Mouse (Mus musculus): ENCODE measurements around the gene Hcrtr1. TPM values are rescaled to one million over a fixed set of nuclear protein-coding genes. Genes with fewer than 3 reads are reported as not detected.

Hcrtr1 gene
- polyA plus RNA-seq, 1 experiment from 2014 or later: 0.34 TPM

DNA sequence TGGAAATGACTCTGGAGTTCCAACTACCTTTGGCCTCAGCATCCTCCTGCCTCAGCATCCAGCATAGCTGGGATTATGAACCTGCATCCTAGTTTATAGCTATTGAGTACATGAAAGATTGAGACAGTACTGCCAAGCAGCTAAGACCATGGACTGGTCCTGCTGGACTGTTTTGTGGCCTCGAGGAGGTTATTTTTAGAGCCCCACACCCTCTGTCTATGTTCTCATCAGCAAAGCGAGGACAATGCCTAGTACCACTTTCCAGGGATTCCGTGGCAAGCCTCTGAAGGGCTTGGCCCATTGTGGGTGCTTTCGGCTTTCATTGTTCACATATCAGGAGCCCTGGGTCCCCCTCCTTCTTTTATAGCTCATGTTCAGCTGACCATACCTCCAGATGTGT lies 31.2 kb upstream of the Hcrtr1 start:
- H3K27me3 ChIP-seq (replicated peaks; ENCODE audit: control insufficient read depth, insufficient read depth, low read length): 0 out of 2 replicates have a peak, but pooled peaks cover 2% of the 10 kb centered on the region
- 90% methylated on average over 4 of the region's 4 CpGs for WGBS
- no peak overlapping the region for H3K4me3 ChIP-seq (ENCODE audit: low read length)

DNA sequence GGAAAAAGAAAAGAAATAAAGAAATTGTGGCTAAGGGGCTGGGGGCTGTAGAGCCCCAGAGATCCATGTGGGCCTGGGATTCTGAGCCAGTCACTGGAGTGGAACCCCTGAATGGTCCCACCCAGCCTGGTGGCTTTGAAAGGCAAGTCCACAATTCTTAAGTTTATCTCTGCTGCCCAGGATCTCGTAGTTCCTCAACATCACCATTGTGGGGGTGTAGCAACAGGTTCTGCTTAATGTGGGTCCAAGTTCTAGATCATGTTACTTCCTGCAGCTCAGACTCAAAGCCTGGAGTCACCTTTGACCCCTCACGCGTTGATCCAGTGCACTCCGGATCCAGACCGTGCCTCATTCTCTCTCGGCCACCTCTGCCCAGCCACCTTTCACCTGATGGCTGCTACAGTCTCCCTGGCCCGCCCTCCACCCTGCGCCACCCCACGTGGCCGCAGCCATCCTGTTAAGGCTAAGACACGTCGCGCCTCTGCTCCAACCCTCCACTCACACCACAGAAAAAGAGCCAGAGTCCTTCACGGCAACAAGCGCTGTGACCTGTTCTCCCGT lies 30.3 kb upstream of the Hcrtr1 start:
- no peaks in the 10 kb centered on the region for H3K9me3 ChIP-seq (ENCODE audit: control insufficient read depth, low read length)
- H3K4me3 ChIP-seq (ENCODE audit: low read length): no peak overlapping the region
- WGBS: 76% methylated on average over 16 of the region's 16 CpGs
- 0 out of 2 replicates have a peak, but pooled peaks cover 2% of the 10 kb centered on the region for H3K27me3 ChIP-seq (replicated peaks; ENCODE audit: control insufficient read depth, insufficient read depth, low read length)
- no peak overlapping the region for H3K9ac ChIP-seq (ENCODE audit: low read depth, low read length)
- H3K4me1 ChIP-seq (ENCODE audit: control insufficient read depth, insufficient read depth, low read length): peaks cover 66% of the 10 kb centered on the region
- no peak overlapping the region for H3K4me2 ChIP-seq (ENCODE audit: low read depth, low read length)
- no peak for ATAC-seq
- H3K27ac ChIP-seq (ENCODE audit: low read length): peak overlapping the region; percentile 29; the same call in 1 of the 2 replicates
- peaks cover 3% of the 10 kb centered on the region; the same call in 1 of the 2 replicates for H3K36me3 ChIP-seq (ENCODE audit: control insufficient read depth, insufficient read depth, low read length)

More for the DNA sequence above, 31.2 kb upstream of the Hcrtr1 start:
- H3K27ac ChIP-seq (ENCODE audit: low read length): no peak overlapping the region
- ATAC-seq: no peak
- H3K4me1 ChIP-seq (ENCODE audit: control insufficient read depth, insufficient read depth, low read length): peaks cover 72% of the 10 kb centered on the region
- peaks cover 3% of the 10 kb centered on the region; the same call in 1 of the 2 replicates for H3K36me3 ChIP-seq (ENCODE audit: control insufficient read depth, insufficient read depth, low read length)
- no peak overlapping the region for H3K4me2 ChIP-seq (ENCODE audit: low read depth, low read length)
- no peak overlapping the region for H3K9ac ChIP-seq (ENCODE audit: low read depth, low read length)
- no peaks in the 10 kb centered on the region for H3K9me3 ChIP-seq (ENCODE audit: control insufficient read depth, low read length)

DNA sequence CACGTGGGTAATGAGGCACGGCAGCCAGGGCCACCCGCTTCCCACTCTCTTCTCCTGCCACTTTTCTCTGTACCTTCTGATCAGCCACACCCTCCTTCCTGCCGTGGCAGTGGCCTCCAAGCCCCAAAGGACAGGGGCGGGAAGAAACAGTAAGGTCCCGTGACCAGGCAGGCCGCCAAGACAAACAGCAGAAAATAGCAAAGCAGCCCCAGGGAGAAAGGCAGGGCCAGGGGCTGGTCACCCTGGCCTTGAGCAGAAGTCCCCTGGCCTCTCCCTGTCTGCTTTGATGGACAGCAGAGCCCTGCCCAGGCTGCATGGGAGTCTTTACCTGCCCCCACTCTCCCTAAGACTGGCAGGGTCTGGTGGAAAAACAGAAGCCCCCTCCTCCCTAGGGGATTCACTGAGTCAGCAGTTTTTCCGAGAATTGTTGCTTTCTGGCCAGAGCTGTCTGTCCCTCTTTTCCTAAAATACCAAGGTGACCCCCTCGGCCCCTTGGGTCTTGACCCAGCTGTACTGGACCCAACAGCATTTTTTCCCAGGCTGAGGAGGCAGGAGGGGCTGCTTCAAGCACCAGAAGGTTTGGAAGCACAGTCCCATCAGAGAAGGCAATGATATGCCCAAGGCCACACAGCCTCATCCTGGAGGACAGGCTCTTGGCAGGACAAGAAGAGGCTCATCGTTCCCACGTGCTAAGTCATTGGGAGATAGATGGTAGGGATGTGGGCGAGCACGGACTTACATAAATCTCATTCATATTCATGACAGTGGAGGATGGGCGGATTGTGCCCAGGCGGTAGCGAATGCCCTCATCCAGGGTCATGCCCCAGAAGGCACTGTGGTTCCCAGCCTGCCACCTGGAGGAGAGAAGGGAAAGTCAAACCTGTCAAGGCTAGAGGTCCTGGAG lies 29.4 kb upstream of the Hcrtr1 start:
- H3K27ac ChIP-seq (ENCODE audit: low read length): peak overlapping the region; percentile 74
- H3K4me2 ChIP-seq (ENCODE audit: low read depth, low read length): peak overlapping the region; percentile 41
- peak; percentile 75 for ATAC-seq
- WGBS: 34% methylated on average over 16 of the region's 16 CpGs
- H3K9me3 ChIP-seq (ENCODE audit: control insufficient read depth, low read length): no peaks in the 10 kb centered on the region
- peak overlapping the region; percentile 16; the same call in 1 of the 2 replicates for H3K4me3 ChIP-seq (ENCODE audit: low read length)
- peak overlapping the region; percentile 45 for H3K9ac ChIP-seq (ENCODE audit: low read depth, low read length)
- 0 out of 2 replicates have a peak, but pooled peaks cover under 1% of the 10 kb centered on the region for H3K27me3 ChIP-seq (replicated peaks; ENCODE audit: control insufficient read depth, insufficient read depth, low read length)
- peaks cover 3% of the 10 kb centered on the region; the same call in 1 of the 2 replicates for H3K36me3 ChIP-seq (ENCODE audit: control insufficient read depth, insufficient read depth, low read length)
- peaks cover 69% of the 10 kb centered on the region for H3K4me1 ChIP-seq (ENCODE audit: control insufficient read depth, insufficient read depth, low read length)

DNA sequence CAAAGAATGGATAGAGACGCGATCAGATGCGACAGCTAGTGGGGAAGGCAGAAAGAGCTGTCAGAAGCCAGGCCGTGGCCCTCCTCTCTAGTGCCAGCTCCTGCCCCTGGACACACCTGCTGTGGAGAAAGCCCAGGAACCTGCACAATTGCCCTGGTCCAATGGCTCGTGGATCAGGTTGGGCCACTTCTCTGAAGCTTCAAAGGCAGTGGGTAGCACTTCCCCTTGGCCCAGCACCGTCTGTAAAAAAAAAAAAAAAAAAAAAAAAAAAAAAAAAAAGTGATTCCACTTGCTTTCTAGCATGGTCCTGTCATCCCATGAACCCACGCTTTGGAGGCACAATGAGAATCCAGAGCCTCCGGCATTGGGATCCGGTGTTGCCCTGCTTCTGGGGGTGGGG lies 28.7 kb upstream of the Hcrtr1 start:
- Histone ChIP-seq H3K4me1 (ENCODE audit: control insufficient read depth, insufficient read depth, low read length) (peaks cover 69% of the 10 kb centered on the region), H3K27me3 (replicated peaks; ENCODE audit: control insufficient read depth, insufficient read depth, low read length) (no peaks in the 10 kb centered on the region), H3K4me2 (ENCODE audit: low read depth, low read length) (peak overlapping the region; percentile 41), H3K27ac (ENCODE audit: low read length) (peak overlapping the region; percentile 74), H3K9ac (ENCODE audit: low read depth, low read length) (peak overlapping the region; percentile 45), H3K9me3 (ENCODE audit: control insufficient read depth, low read length) (no peaks in the 10 kb centered on the region), H3K4me3 (ENCODE audit: low read length) (peak overlapping the region; percentile 16; the same call in 1 of the 2 replicates), H3K36me3 (ENCODE audit: control insufficient read depth, insufficient read depth, low read length) (peaks cover 3% of the 10 kb centered on the region; the same call in 1 of the 2 replicates)
- 40% methylated on average over 9 of the region's 9 CpGs for WGBS
- peak; percentile 7 for ATAC-seq

DNA sequence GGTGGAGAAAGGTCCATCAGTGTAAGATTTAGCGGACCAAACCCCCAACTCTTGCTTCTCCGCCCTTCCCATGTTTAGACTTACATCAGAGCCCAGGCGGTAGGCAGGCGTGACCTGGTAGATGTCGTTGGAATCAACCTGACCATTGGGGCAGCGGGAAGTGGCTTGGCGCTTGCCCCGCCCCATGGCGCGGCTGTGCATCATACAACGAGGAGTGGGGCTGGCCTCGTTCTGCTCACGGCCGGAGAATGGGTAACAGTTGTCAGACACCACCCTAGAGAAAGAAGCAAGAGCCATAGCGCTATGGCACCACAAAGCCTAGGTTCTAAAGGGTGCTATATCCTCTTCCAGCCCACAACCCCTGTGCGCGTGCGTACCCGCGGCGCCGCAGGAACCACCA lies 28.2 kb upstream of the Hcrtr1 start:
- H3K4me1 ChIP-seq (ENCODE audit: control insufficient read depth, insufficient read depth, low read length): peaks cover 64% of the 10 kb centered on the region
- no peak for ATAC-seq
- peak overlapping the region; percentile 74; the same call in 1 of the 2 replicates for H3K27ac ChIP-seq (ENCODE audit: low read length)
- peak overlapping the region; percentile 45; the same call in 1 of the 2 replicates for H3K9ac ChIP-seq (ENCODE audit: low read depth, low read length)
- H3K4me3 ChIP-seq (ENCODE audit: low read length): no peak overlapping the region
- no peaks in the 10 kb centered on the region for H3K9me3 ChIP-seq (ENCODE audit: control insufficient read depth, low read length)
- 56% methylated on average over 22 of the region's 22 CpGs for WGBS
- peaks cover 3% of the 10 kb centered on the region; the same call in 1 of the 2 replicates for H3K36me3 ChIP-seq (ENCODE audit: control insufficient read depth, insufficient read depth, low read length)
- peak overlapping the region; percentile 41 for H3K4me2 ChIP-seq (ENCODE audit: low read depth, low read length)
- no peaks in the 10 kb centered on the region for H3K27me3 ChIP-seq (replicated peaks; ENCODE audit: control insufficient read depth, insufficient read depth, low read length)

DNA sequence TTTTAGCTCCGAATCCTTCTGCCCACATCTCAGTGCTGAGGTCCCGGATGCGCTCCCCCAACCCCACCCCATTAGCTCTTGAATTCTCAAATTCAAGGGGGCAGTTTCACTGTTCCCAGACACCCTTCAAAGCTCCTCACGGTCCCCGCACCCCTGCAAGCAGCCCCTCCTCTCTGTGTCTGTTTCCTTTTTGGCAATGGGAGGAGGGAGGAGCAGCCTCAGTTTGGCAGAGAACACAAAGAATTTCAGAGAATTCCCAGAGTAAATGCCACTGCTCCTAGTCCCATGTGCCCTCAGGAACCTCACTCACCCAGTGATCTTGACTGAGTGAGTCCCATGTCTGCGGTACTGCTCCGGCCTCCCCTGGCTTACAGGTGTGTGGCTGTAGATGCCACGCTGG lies 27.4 kb upstream of the Hcrtr1 start:
- Histone ChIP-seq H3K9ac (ENCODE audit: low read depth, low read length) (peak overlapping the region; percentile 29; the same call in 1 of the 2 replicates), H3K4me1 (ENCODE audit: control insufficient read depth, insufficient read depth, low read length) (peaks cover 57% of the 10 kb centered on the region), H3K9me3 (ENCODE audit: control insufficient read depth, low read length) (no peaks in the 10 kb centered on the region), H3K27me3 (replicated peaks; ENCODE audit: control insufficient read depth, insufficient read depth, low read length) (no peaks in the 10 kb centered on the region), H3K4me2 (ENCODE audit: low read depth, low read length) (no peak overlapping the region), H3K4me3 (ENCODE audit: low read length) (no peak overlapping the region), H3K36me3 (ENCODE audit: control insufficient read depth, insufficient read depth, low read length) (peaks cover 3% of the 10 kb centered on the region; the same call in 1 of the 2 replicates), H3K27ac (ENCODE audit: low read length) (peak overlapping the region; percentile 45; the same call in 1 of the 2 replicates)
- WGBS: 74% methylated on average over 8 of the region's 8 CpGs
- ATAC-seq: no peak

DNA sequence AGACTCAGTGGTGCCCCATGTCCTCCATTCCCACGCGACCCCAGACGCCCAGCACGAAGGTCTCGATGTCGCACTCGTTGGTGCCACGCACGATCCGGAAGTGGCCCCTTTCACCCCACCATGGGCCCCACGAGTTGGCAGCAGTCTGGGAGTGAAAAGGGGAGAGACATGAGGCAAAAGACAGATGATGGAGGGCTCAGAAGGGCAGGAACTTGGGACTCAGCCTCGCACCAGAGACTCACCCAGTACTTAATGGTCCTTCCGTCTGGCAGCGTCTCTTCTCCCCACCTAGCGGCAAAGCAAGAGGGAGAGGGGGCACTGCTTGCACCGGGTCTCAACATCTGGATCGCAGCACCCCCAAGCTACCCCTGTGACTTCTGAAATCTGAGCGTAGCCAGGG lies 26.9 kb upstream of the Hcrtr1 start:
- Histone ChIP-seq H3K4me1 (ENCODE audit: control insufficient read depth, insufficient read depth, low read length) (peaks cover 55% of the 10 kb centered on the region), H3K4me2 (ENCODE audit: low read depth, low read length) (no peak overlapping the region), H3K4me3 (ENCODE audit: low read length) (no peak overlapping the region), H3K27me3 (replicated peaks; ENCODE audit: control insufficient read depth, insufficient read depth, low read length) (no peaks in the 10 kb centered on the region), H3K36me3 (ENCODE audit: control insufficient read depth, insufficient read depth, low read length) (peaks cover 3% of the 10 kb centered on the region; the same call in 1 of the 2 replicates), H3K9ac (ENCODE audit: low read depth, low read length) (peak overlapping the region; percentile 29; the same call in 1 of the 2 replicates), H3K27ac (ENCODE audit: low read length) (no peak overlapping the region), H3K9me3 (ENCODE audit: control insufficient read depth, low read length) (no peaks in the 10 kb centered on the region)
- ATAC-seq: no peak
- 79% methylated on average over 18 of the region's 18 CpGs for WGBS

DNA sequence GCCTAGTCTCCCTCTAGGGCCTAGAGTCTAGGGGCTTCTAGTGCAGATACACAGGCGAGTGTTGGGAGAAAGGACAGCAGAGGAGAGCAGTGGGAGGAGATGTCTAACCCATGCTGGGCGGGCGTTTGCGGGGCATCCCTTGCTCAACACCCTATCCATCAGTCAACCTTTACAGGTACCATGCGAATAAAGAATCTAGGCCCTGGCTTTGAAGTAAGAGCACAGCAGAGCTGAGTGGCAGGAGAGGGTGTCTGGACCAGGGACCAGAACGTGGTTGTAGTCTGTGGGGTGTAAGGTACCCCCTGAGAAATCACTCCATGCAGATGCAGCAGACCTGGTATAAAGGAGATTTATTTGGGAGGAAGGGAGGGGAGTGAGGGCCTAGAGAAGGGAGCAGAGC lies 25.0 kb upstream of the Hcrtr1 start:
- Histone ChIP-seq H3K27ac (ENCODE audit: low read length) (no peak overlapping the region; the same call in 1 of the 2 replicates), H3K4me1 (ENCODE audit: control insufficient read depth, insufficient read depth, low read length) (peaks cover 51% of the 10 kb centered on the region), H3K36me3 (ENCODE audit: control insufficient read depth, insufficient read depth, low read length) (no peaks in the 10 kb centered on the region), H3K9me3 (ENCODE audit: control insufficient read depth, low read length) (no peaks in the 10 kb centered on the region), H3K9ac (ENCODE audit: low read depth, low read length) (peak overlapping the region; percentile 62), H3K4me2 (ENCODE audit: low read depth, low read length) (no peak overlapping the region), H3K4me3 (ENCODE audit: low read length) (no peak overlapping the region), H3K27me3 (replicated peaks; ENCODE audit: control insufficient read depth, insufficient read depth, low read length) (no peaks in the 10 kb centered on the region)
- WGBS: 80% methylated on average over 6 of the region's 6 CpGs
- ATAC-seq: no peak

DNA sequence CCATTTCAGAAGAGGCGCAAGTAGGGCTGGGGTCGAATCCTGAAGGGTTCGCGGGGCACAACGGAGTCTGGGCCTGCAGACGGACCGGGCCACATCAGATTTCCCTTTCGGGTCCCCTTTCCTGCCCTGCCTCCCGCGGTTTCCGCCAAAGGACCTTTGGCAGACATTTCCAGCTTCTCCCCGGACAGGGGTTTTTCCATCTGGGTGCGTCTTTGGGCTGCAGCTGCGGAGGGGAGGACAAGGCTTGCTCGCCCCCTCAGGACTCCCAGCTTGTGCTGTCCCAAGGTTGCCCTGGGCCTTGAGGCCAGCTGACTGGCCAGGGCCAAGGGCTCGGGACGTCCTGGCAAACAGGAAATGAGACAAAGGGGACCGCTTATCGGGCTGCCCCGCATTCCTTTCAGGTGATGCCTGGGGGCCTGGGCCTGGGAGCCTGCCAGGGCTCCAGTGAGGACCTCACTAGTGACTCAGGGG lies 24.3 kb upstream of the Hcrtr1 start:
- H3K4me3 ChIP-seq (ENCODE audit: low read length): peak overlapping the region; percentile 21
- H3K4me2 ChIP-seq (ENCODE audit: low read depth, low read length): peak overlapping the region; percentile 48
- H3K4me1 ChIP-seq (ENCODE audit: control insufficient read depth, insufficient read depth, low read length): peaks cover 44% of the 10 kb centered on the region
- ATAC-seq: peak; percentile 22
- WGBS: 5% methylated on average over 20 of the region's 20 CpGs
- H3K27me3 ChIP-seq (replicated peaks; ENCODE audit: control insufficient read depth, insufficient read depth, low read length): no peaks in the 10 kb centered on the region
- peak overlapping the region; percentile 62 for H3K9ac ChIP-seq (ENCODE audit: low read depth, low read length)
- H3K9me3 ChIP-seq (ENCODE audit: control insufficient read depth, low read length): no peaks in the 10 kb centered on the region
- peak overlapping the region; percentile 38 for H3K27ac ChIP-seq (ENCODE audit: low read length)
- no peaks in the 10 kb centered on the region for H3K36me3 ChIP-seq (ENCODE audit: control insufficient read depth, insufficient read depth, low read length)
